Mouse (Mus musculus) hindbrain, embryonic 14.5 days (tissue): ENCODE measurements at regions not wholly inside any gene's neighbourhood (a gene's known extent, or its start where the extent isn't known, plus 50 kb on each side); places are given as distances from the start of the nearest gene placed in this dataset.

Experiments used
- ATAC-seq: fragments of 200-750 bp; cut with Nextera tagmentation; 2 replicates; pipeline ENCODE4 v1.8.0; 2017; ENCODE audit warnings: moderate number of reproducible peaks, mild to moderate bottlenecking, moderate TSS enrichment, moderate library complexity; ENCODE audit not compliant: low FRiP score
- DNase-seq: peaks from one replicate; pipeline ENCODE4 v3.0.0-alpha.2; 2015; ENCODE audit warnings: low spot score
- H3K27ac ChIP-seq: fragments of 300-500 bp; sonication (generic); 2 replicates; pipeline ENCODE4 v1.5.1; 2014; ENCODE audit warnings: mild to moderate bottlenecking, moderate library complexity
- H3K27me3 ChIP-seq: fragments of 300-500 bp; sonication (generic); 2 replicates; pipeline ENCODE4 v1.6.1; 2014; ENCODE audit warnings: mild to moderate bottlenecking, low read length, mixed read lengths; ENCODE audit not compliant: control insufficient read depth, insufficient read depth
- H3K36me3 ChIP-seq: fragments of 300-500 bp; sonication (generic); replicated peaks from 2 replicates; pipeline ENCODE4 v1.6.1; 2014; ENCODE audit not compliant: control insufficient read depth, insufficient read depth
- H3K4me1 ChIP-seq: fragments of 300-500 bp; sonication (generic); replicated peaks from 2 replicates; pipeline ENCODE4 v1.6.1; 2014; ENCODE audit warnings: antibody characterized with exemption, low read length, mixed read lengths; ENCODE audit not compliant: control insufficient read depth, insufficient read depth
- H3K4me2 ChIP-seq: fragments of 300-500 bp; sonication (generic); replicated peaks from 2 replicates; pipeline ENCODE4 v1.6.1; 2014; ENCODE audit warnings: mild to moderate bottlenecking, moderate library complexity
- H3K4me3 ChIP-seq: fragments of 300-500 bp; sonication (generic); replicated peaks from 2 replicates; pipeline ENCODE4 v1.5.1; 2014; ENCODE audit warnings: mild to moderate bottlenecking, low read length
- H3K9ac ChIP-seq: fragments of 300-500 bp; sonication (generic); 2 replicates; pipeline ENCODE4 v1.6.1; 2014
- H3K9me3 ChIP-seq: fragments of 300-500 bp; sonication (generic); 2 replicates; pipeline ENCODE4 v1.6.1; 2016; ENCODE audit warnings: low read length; ENCODE audit not compliant: control insufficient read depth
- WGBS: fragments of 180-500 bp; shearing (Covaris S2); extraction: QIAGEN DNeasy Blood & Tissue Kit; methylation state at CpG from one replicate; pipeline ENCODE4 v1.1.7; 2014; 5-methylcytosine and 5-hydroxymethylcytosine counted together

DNA sequence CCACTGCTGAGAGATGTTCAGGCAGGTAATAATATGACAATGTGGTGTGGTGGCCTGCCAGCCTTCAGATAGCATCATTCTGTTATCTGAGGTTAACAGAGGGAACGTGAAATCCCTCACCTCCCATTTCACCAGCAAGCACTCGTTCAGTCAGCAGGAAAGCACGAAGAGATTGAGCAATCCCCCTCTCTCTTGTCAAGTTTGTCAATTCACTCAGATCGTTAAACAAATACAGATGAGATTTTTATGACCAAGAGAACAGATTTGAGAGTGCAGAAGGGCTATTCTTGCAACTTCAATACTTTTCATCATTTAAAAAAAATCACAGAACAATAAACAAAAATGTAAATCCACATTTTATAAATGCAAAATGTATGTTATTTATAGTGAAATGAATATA is 380.9 kb upstream of the Mctp2 start:
- Histone ChIP-seq H3K36me3 (no peaks in the 10 kb centered on the region), H3K4me3 (no peak overlapping the region), H3K4me1 (no peaks in the 10 kb centered on the region), H3K27ac (no peak overlapping the region), H3K4me2 (no peak overlapping the region), H3K27me3 (no peaks in the 10 kb centered on the region), H3K9me3 (no peaks in the 10 kb centered on the region), H3K9ac (no peak overlapping the region)
- ATAC-seq (no peak), DNase-seq (no peak)
- WGBS, result 54% methylated on average over 4 of the region's 4 CpGs

DNA sequence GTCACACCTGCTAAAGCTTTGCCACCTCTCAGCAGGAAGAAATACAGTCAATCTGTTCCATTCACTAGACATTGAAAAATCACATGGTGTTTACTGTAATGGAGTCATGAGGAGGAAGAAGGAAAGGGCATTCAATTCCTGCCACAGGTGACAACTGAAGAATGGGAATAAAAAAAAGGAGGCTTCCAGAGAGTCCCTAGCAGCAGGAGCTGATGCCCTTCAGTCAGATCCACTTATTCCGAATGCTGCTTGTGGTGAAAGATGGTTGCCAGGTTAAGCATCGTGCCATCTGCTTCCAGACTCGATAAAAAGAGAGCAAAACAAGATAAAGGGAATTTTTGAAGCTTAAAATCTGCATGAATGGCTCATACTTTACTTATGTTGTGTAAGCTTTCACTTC is 385.0 kb upstream of the Mctp2 start:
- DNase-seq (no peak), ATAC-seq (no peak)
- no peak overlapping the region for H3K27ac ChIP-seq
- 68% methylated on average over 3 of the region's 3 CpGs for WGBS
- no peaks in the 10 kb centered on the region for H3K36me3 ChIP-seq
- no peaks in the 10 kb centered on the region for H3K4me1 ChIP-seq
- no peak overlapping the region for H3K9ac ChIP-seq
- H3K27me3 ChIP-seq, result no peaks in the 10 kb centered on the region
- no peak overlapping the region for H3K4me2 ChIP-seq
- no peaks in the 10 kb centered on the region for H3K9me3 ChIP-seq
- H3K4me3 ChIP-seq, result no peak overlapping the region

DNA sequence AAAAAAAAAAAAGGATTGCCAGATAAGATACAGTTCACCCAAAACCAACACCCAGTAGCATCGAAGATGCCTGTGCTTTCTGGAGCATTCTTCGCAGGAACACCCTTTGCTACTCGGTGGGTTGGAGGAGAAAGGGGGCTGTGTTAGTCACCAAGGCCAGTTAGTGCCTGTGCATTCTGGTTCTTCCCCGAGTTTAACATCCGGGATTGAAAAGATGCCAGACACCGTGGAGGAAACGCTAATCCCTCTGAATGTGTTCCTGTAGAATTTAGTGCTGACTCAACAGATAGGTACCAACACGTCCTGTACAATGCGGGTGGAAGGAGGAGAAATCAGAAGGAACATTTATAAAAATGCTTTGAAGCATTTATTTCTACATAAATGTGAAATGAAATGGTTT is 385.5 kb upstream of the Mctp2 start:
- Histone ChIP-seq H3K36me3 (no peaks in the 10 kb centered on the region), H3K4me3 (no peak overlapping the region), H3K4me2 (no peak overlapping the region), H3K27me3 (no peaks in the 10 kb centered on the region), H3K9me3 (no peaks in the 10 kb centered on the region), H3K27ac (no peak overlapping the region), H3K4me1 (no peaks in the 10 kb centered on the region), H3K9ac (no peak overlapping the region)
- ATAC-seq, result no peak
- WGBS, result 78% methylated on average over 9 of the region's 9 CpGs
- no peak for DNase-seq

DNA sequence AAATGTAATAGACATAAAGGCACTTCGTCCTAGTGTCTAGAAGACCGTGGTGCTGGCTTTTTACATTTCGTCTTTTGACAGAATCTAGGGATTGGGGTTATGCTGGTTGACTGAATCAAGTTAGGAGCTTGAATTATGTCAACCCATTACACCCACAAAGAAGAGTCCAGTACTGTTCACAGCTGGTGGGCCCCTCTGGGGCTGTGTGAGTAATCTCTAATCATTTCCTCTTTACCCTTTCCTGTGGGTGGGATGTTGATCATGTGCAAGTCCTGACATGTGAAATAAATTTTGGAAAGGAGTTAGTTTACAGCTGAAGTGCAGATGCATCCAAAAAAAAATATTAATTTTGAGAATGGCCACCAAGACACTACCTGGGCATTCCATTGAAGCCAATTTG is 390.3 kb upstream of the Mctp2 start:
- no peak overlapping the region for H3K4me3 ChIP-seq
- no peak overlapping the region for H3K27ac ChIP-seq
- DNase-seq (no peak), ATAC-seq (no peak)
- H3K9me3 ChIP-seq, result no peaks in the 10 kb centered on the region
- no peaks in the 10 kb centered on the region for H3K4me1 ChIP-seq
- H3K9ac ChIP-seq, result no peak overlapping the region
- WGBS, result 85% methylated on average over 3 of the region's 3 CpGs
- H3K27me3 ChIP-seq, result no peaks in the 10 kb centered on the region
- H3K36me3 ChIP-seq, result no peaks in the 10 kb centered on the region
- no peak overlapping the region for H3K4me2 ChIP-seq

DNA sequence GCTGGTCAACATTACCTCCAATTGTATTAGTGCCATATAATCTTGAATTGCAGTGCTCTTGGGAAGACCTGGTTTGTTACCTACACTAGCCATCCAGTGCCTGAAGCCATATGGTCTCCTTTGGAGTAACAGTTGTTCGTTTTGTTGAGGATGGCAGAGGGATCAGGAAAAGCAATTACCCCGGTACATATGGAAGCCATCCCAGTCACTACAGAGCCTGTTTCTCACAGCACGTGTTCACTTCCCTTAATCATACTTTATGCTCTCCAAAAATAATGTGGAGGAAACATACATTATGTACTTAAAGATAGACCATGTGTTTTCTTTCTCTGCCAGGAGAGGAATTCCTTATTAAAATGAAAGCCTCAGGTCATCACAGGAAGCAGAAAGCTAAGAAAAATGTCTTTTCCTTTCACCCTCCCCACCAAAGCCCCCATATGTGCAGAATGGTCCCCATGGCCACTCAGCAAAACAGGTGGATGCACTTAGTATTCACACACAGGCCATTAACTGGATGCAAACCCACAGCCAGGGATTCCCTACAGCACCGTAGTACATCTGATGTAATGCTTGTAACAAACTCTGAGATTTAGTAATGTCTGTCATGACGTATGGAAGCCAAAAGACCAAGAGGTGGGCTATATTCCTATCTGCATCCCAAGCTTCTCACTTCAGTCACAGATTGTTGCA is 397.4 kb upstream of the Mctp2 start:
- Histone ChIP-seq H3K4me1 (no peaks in the 10 kb centered on the region), H3K9ac (no peak overlapping the region), H3K27ac (no peak overlapping the region), H3K4me3 (no peak overlapping the region), H3K9me3 (no peaks in the 10 kb centered on the region), H3K27me3 (no peaks in the 10 kb centered on the region), H3K36me3 (no peaks in the 10 kb centered on the region), H3K4me2 (no peak overlapping the region)
- WGBS, result 79% methylated on average over 5 of the region's 5 CpGs
- no peak for DNase-seq
- no peak for ATAC-seq

DNA sequence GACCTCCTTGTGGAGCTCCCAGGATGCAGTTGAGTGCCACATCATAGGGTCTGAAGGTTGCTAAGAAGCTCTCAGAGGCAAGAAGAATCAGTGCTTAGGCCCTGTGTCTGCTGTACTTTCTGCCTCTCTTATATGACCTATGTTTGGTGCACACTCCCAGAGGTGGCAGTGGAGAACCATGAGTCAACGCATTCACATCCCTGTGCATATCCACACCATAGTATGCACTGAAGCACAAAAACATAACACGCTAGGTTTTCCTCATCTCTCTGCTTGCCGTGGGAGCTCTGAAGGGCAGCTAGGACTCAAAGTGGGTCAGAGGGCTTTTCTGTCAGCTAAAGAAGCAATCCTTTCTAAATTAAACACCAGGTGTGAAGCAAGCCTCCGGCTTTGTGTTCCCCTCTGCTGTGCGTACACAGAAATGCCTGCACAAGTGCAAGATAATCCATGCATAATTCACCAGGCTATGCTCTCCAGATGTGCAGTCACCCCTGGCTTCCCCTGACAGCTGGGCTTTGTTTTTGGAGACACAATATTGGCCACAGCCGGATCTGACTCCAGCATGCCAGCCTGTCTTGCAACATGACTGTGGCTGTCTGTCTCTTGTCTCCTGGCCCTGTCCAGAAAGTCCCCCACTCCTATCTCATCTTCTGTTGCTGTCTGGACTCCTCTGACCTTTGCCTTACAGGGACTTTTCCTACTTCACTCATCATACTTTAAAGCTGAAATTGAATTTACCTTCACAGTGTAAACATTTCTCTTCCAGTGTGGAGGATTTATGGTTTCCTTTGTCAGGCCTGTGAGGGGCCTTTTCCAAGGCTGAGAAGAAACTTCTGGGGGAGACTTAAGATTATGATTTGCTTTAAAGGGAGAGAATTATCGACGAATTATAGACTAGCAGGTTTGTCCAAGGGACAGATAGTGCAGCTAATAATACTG is 405.1 kb upstream of the Mctp2 start:
- H3K27ac ChIP-seq, result no peak overlapping the region
- H3K9me3 ChIP-seq, result no peaks in the 10 kb centered on the region
- H3K4me3 ChIP-seq, result no peak overlapping the region
- H3K4me1 ChIP-seq, result no peaks in the 10 kb centered on the region
- H3K27me3 ChIP-seq, result no peaks in the 10 kb centered on the region
- no peak overlapping the region for H3K4me2 ChIP-seq
- no peak overlapping the region for H3K9ac ChIP-seq
- 60% methylated on average over 8 of the region's 8 CpGs for WGBS
- no peak for DNase-seq
- no peaks in the 10 kb centered on the region for H3K36me3 ChIP-seq
- ATAC-seq, result no peak

DNA sequence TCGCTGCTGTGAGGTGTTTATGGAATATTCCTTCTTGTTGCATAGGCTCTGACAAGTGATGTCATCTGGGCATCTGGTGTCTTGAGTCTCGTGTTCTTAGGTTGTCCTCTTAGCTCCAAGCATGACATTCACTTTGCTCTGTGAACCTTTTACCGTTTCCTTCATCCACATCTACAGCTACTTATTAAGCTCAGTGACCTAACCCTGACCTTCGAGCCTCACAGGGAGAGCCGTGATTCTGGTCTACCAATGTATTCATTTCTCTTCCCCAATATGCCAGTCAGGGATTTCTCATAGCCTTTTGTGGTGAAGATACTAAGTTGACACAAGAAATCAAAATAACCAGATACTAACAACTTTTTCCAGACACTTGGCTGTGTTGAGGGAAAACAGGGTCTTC is 409.0 kb upstream of the Mctp2 start:
- Histone ChIP-seq H3K9me3 (no peaks in the 10 kb centered on the region), H3K9ac (no peak overlapping the region), H3K27me3 (no peaks in the 10 kb centered on the region), H3K27ac (no peak overlapping the region), H3K4me2 (no peak overlapping the region), H3K4me1 (no peaks in the 10 kb centered on the region), H3K4me3 (no peak overlapping the region), H3K36me3 (no peaks in the 10 kb centered on the region)
- ATAC-seq, result no peak
- DNase-seq, result no peak
- 70% methylated on average over 5 of the region's 5 CpGs for WGBS

DNA sequence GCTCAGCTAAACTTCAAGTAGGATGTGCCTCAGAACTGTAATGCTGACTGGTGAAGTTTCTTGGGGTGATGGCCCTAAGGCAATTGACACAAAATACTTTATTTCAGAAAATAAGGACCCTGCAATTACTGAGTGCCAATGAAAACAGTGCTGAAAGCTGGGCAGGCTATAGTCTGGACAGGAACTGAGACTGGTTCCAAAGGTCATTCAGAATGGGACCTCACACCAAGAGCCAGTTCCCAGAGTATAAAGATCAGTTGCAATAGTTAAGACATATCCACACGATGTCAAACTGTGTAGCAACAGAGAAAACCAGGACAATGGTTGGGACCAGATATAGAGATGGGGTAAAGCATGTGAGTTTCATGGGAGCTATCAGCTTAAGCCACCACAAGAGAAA is 409.6 kb upstream of the Mctp2 start:
- ATAC-seq (no peak), DNase-seq (no peak)
- Histone ChIP-seq H3K4me3 (no peak overlapping the region), H3K27me3 (no peaks in the 10 kb centered on the region), H3K36me3 (no peaks in the 10 kb centered on the region), H3K9ac (no peak overlapping the region), H3K27ac (no peak overlapping the region), H3K4me1 (no peaks in the 10 kb centered on the region), H3K4me2 (no peak overlapping the region), H3K9me3 (no peaks in the 10 kb centered on the region)
- 87% methylated on average over 1 of the region's 1 CpGs for WGBS

DNA sequence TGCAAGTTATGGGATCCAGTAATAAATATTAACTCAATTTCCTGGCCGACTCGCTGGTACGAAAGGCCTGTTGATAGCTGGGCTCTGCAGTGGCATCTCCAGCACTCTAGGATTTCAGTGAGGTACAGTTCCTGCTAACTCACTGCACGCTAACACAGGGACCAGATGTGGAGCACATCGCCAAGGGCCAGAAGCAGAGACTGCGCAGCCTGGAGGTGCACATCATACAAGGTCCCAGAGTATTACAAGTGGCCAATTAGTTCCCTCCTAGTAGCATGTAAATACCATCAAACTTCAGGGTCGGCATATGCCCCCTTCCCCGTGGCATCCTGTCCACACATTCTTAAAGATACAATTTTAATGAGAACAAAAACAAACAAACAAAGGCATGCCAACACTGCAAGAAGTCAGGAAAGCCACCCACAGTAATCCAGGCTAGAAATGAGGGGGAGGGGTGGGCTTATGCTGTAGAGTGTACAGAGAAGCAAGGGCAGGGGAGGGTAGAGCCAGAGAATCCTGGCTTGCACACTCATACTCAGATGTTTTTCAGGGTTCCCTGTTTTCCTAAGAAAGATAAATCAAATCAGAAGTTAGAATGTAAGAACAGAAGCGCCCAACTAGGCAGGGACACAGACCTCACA is 419.9 kb upstream of the Mctp2 start:
- Histone ChIP-seq H3K27ac (no peak overlapping the region), H3K9ac (no peak overlapping the region), H3K9me3 (no peaks in the 10 kb centered on the region), H3K4me1 (no peaks in the 10 kb centered on the region), H3K27me3 (no peaks in the 10 kb centered on the region), H3K4me2 (no peak overlapping the region), H3K36me3 (no peaks in the 10 kb centered on the region), H3K4me3 (no peak overlapping the region)
- WGBS, result 76% methylated on average over 9 of the region's 9 CpGs
- ATAC-seq, result no peak
- no peak for DNase-seq
